Mouse (Mus musculus) ES-CJ7 (cell line): ENCODE measurements at regions not wholly inside any gene's neighbourhood (a gene's known extent, or its start where the extent isn't known, plus 50 kb on each side); places are given as distances from the start of the nearest gene placed in this dataset.
"Not testable (repeated sequence)": the region's sequence is repeated elsewhere in the genome, so short reads cannot be mapped to it uniquely, and the experiment has no call there.

ENCODE experiments used
- DNase-seq: peaks from one replicate; pipeline ENCODE4 v3.0.0; 2011; ENCODE audit warnings: low read depth, low spot score

GRCm38 (mm10) chr5:10550115-10550514 lies 303.8 kb upstream of the Gm5152 start:
- not testable (repeated sequence) for DNase-seq

DNA sequence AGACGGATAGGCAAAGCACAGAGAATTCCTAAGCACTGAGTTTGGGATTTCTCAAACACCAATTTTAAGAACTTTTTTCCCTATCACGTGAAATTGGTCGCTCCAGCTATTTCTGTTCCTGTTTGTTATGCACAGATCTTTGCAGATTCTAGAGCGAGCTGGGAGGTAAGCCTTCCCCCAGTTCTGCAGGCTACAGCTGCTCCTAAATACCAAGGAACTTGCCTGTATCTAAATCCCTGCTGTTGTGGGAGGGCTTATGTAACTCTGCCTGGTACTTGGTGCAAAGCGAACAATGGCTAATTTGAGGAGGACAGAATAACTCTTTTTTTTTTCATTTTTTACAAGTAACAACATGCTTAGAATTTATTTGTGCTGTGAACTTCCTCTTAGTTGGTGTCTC lies 316.0 kb upstream of the Gm5152 start:
- no peak for DNase-seq

GRCm38 (mm10) chr5:10592392-10592791 lies 346.1 kb upstream of the Gm5152 start:
- DNase-seq = no peak

- DNase-seq = no peak
Observed at GRCm38 (mm10) chr5:10600774-10601173, 346.8 kb upstream of the Gm8871 start.

DNA sequence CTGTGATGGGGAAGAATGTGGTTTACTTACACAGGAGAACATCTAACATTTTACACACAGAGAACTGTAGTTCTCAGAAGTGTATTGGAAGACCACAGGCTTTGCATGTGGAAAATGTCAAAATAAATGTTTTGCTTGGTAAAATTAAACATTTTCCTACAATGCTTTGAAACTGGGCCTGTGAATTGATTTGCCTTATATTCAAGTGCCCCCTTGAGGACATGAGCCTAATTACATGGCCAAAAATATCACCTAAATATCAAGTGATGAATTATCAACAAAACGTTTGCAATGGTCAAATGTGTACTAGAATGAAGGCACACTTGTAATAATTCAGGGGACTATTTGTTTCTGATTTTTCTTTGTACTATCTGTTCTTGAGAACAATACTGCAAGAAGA lies 314.4 kb upstream of the Gm8871 start:
- no peak for DNase-seq

DNA sequence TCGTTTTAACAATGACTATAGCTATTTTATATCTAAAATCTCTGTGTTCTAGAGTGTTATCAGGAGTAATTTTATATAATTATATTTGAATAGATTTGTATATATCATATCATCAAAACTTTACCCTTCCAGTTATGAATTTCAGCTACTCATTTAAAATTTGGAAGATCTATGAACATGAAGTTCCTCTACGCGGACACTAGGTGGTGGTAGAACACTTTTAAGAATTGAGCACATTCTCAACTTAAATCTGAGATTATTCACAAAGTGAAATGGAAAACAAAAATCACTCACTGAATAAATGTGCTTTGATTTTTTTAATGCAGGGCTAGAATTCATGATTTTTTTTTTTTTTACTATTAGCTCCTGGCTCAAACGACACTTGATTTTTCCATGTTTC lies 299.5 kb upstream of the Gm8871 start:
- DNase-seq = peak; percentile 9

GRCm38 (mm10) chr5:10663301-10663700 lies 284.3 kb upstream of the Gm8871 start:
- DNase-seq = no peak

GRCm38 (mm10) chr5:10674199-10674598 lies 273.4 kb upstream of the Gm8871 start:
- no peak for DNase-seq

DNA sequence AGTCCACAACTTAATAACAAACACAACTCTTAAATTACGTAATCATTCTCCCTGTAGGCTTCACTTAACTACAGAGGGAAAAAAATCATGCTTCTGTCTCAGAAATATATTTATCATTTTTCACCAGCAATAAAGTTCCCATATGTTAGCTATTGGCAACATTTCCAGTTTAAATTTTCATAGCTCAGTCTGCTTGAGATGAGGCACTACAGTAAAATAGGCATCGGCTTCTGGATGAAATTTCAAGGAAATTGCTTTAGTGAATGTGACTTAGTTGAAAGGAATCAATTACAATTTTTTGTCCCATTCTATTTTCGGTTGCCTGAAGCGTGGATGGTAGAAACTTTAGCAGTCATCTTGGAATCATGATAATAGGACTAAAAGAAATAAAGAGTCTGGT lies 262.1 kb upstream of the Gm8871 start:
- no peak for DNase-seq

GRCm38 (mm10) chr5:10727056-10727455 lies 220.5 kb upstream of the Gm8871 start:
- DNase-seq = no peak

- no peak for DNase-seq
Observed at GRCm38 (mm10) chr5:10749546-10749945, 198.1 kb upstream of the Gm8871 start.

- no peak for DNase-seq
Observed at GRCm38 (mm10) chr5:10767469-10767868, 180.1 kb upstream of the Gm8871 start.
